Mouse (Mus musculus): ENCODE measurements around the gene Tspan4.

- TF ChIP-seq EP300 (IDR thresholded peaks at IDR 0.05), result no peak
- TF ChIP-seq CTCF (IDR thresholded peaks at IDR 0.05), result no peak
These were observed 20.3 kb downstream of the Tspan4 start for GRCm38 (mm10) chr7:141495379-141495778.

Measured in lung, postnatal 0 days (tissue).